Mouse (Mus musculus): ENCODE results near the gene Apob. TPM values are rescaled to one million over a fixed set of nuclear protein-coding genes. Genes with fewer than 3 reads are reported as not detected.

The Apob gene
- total RNA-seq (2014; rRNA removed) (0.15 and 0.33 TPM in 2 replicates), polyA plus RNA-seq (2015; fragmentation: Nextera tagmentation; extraction: Ambion mirVana) (0.01 TPM in 1 of 2 replicates, not detected in the other)

- Histone ChIP-seq H3K27ac (ENCODE audit: low read depth, low read length) (no peak within 1 kb of the TSS), H3K27me3 (ENCODE audit: insufficient read depth, low read length) (no peaks in the 10 kb centered on the region), H3K9ac (no peak within 1 kb of the TSS), H3K9me3 (ENCODE audit: low read length) (no peaks in the 10 kb centered on the region), H3K36me3 (ENCODE audit: insufficient read depth) (no peaks in the 10 kb centered on the region), H3K4me1 (ENCODE audit: insufficient read depth) (no peaks in the 10 kb centered on the region), H3K4me3 (ENCODE audit: low read depth, low read length) (no peak within 1 kb of the TSS), H3K4me2 (ENCODE audit: low read depth) (peak within 1 kb of the TSS; percentile 26; the same call in 1 of the 2 replicates)
- 89% methylated on average over 20 of the region's 20 CpGs for WGBS
- ATAC-seq (no peak), DNase-seq (no peak)
- TF ChIP-seq CTCF (IDR thresholded peaks at IDR 0.05; ENCODE audit: low read depth): no peak
Measured at GRCm38 (mm10) chr12:7977466-7978189, at the start of gene Apob. Apob (plus strand) TSS chr12:7977648.

DNA sequence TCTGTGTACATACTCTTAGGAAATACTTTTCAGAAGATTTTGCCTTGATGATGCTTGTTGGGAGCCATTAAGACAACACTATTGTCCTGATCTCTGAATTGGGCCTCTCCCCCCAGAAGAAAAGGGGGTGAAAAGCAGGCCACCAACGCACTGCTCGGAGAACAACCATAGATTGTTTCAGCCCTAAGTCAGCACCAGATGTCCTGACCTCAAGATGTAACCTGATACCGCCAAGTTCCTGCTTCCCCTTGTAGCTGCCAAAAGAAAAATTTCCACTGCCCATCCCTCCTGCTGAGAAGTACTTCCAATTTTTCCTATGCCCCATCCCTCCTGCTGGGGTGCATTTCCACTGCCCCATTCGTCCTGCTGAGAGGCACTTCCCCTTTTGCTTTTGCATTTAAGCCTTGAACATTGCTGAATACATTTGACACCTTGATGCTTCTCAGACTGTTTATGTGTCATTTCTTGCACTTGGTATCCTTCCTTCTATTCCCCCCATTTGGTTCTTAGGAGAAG lies 45.0 kb upstream of the Apob start:
- ATAC-seq (no peak), DNase-seq (no peak)
- Histone ChIP-seq H3K9me3 (ENCODE audit: low read length) (no peaks in the 10 kb centered on the region), H3K27me3 (ENCODE audit: insufficient read depth, low read length) (no peaks in the 10 kb centered on the region), H3K9ac (no peak overlapping the region), H3K4me3 (ENCODE audit: low read depth, low read length) (no peak overlapping the region), H3K4me1 (ENCODE audit: insufficient read depth) (no peaks in the 10 kb centered on the region), H3K36me3 (ENCODE audit: insufficient read depth) (no peaks in the 10 kb centered on the region), H3K4me2 (ENCODE audit: low read depth) (no peak overlapping the region), H3K27ac (ENCODE audit: low read depth, low read length) (no peak overlapping the region)
- no peak for TF ChIP-seq CTCF (IDR thresholded peaks at IDR 0.05; ENCODE audit: low read depth)
- 58% methylated on average over 4 of the region's 4 CpGs for WGBS

DNA sequence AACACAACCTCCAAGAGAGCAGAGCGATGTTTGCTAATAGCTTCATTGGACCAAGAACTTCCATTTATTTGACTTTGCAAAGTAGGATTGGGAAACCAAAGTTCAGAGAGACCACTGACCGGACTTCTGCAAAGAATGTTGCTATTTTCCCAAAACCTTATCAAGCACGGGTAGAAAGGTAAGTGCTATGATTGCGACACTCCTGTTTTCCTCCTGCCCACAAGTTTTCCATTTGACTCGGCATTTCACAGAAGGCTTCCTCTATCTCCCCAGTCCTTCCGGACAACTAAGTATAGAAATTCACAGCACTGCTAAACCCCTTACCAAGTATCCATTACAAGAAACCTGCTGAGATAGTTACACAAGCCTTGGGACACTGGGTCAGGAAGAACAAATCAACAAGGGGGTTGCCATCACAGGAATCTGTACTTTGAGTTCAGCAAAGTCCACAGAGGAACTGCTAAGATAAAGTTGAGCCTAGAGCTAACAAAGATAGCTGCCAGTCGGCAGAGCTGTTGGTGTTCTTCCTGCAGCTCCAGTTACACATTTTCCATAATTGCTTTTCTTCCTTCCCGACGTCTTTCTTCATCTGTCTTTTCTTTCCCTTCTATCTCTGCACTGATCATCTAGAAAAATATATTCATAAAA lies 27.2 kb upstream of the Apob start:
- DNase-seq (no peak), ATAC-seq (no peak)
- Histone ChIP-seq H3K9ac (no peak overlapping the region), H3K36me3 (ENCODE audit: insufficient read depth) (no peaks in the 10 kb centered on the region), H3K27me3 (ENCODE audit: insufficient read depth, low read length) (no peaks in the 10 kb centered on the region), H3K4me3 (ENCODE audit: low read depth, low read length) (no peak overlapping the region), H3K4me1 (ENCODE audit: insufficient read depth) (no peaks in the 10 kb centered on the region), H3K27ac (ENCODE audit: low read depth, low read length) (no peak overlapping the region), H3K4me2 (ENCODE audit: low read depth) (no peak overlapping the region), H3K9me3 (ENCODE audit: low read length) (no peaks in the 10 kb centered on the region)
- TF ChIP-seq CTCF (IDR thresholded peaks at IDR 0.05; ENCODE audit: low read depth): no peak
- 89% methylated on average over 9 of the region's 9 CpGs for WGBS

- Histone ChIP-seq H3K9ac (no peak overlapping the region), H3K4me2 (ENCODE audit: low read depth) (no peak overlapping the region), H3K27me3 (ENCODE audit: insufficient read depth, low read length) (no peaks in the 10 kb centered on the region), H3K4me3 (ENCODE audit: low read depth, low read length) (no peak overlapping the region), H3K9me3 (ENCODE audit: low read length) (no peaks in the 10 kb centered on the region), H3K36me3 (ENCODE audit: insufficient read depth) (no peaks in the 10 kb centered on the region), H3K4me1 (ENCODE audit: insufficient read depth) (no peaks in the 10 kb centered on the region), H3K27ac (ENCODE audit: low read depth, low read length) (0 out of 2 replicates have a peak overlapping the region, but pooled peaks have one; percentile 40)
- ATAC-seq: peak; percentile 3; the same call in 1 of the 2 replicates
- TF ChIP-seq CTCF (IDR thresholded peaks at IDR 0.05; ENCODE audit: low read depth): no peak
- 60% methylated on average over 1 of the region's 1 CpGs for WGBS
- DNase-seq: no peak
Measured at GRCm38 (mm10) chr12:7958851-7959250, 18.6 kb upstream of the Apob start.

- Histone ChIP-seq H3K27me3 (ENCODE audit: insufficient read depth, low read length) (no peaks in the 10 kb centered on the region), H3K9me3 (ENCODE audit: low read length) (no peaks in the 10 kb centered on the region), H3K4me1 (ENCODE audit: insufficient read depth) (no peaks in the 10 kb centered on the region), H3K36me3 (ENCODE audit: insufficient read depth) (no peaks in the 10 kb centered on the region), H3K4me3 (ENCODE audit: low read depth, low read length) (no peak overlapping the region), H3K4me2 (ENCODE audit: low read depth) (no peak overlapping the region), H3K9ac (no peak overlapping the region), H3K27ac (ENCODE audit: low read depth, low read length) (no peak overlapping the region)
- WGBS: 43% methylated on average over 6 of the region's 6 CpGs
- TF ChIP-seq CTCF (IDR thresholded peaks at IDR 0.05; ENCODE audit: low read depth): no peak
- DNase-seq (peak; percentile 59), ATAC-seq (peak; percentile 76)
Measured at GRCm38 (mm10) chr12:7959310-7959918, 18.0 kb upstream of the Apob start.

GRCm38 (mm10) chr12:7962314-7962927 lies 15.0 kb upstream of the Apob start:
- H3K4me1 ChIP-seq (ENCODE audit: insufficient read depth): no peaks in the 10 kb centered on the region
- no peaks in the 10 kb centered on the region for H3K27me3 ChIP-seq (ENCODE audit: insufficient read depth, low read length)
- H3K36me3 ChIP-seq (ENCODE audit: insufficient read depth): no peaks in the 10 kb centered on the region
- TF ChIP-seq CTCF (IDR thresholded peaks at IDR 0.05; ENCODE audit: low read depth): no peak
- H3K27ac ChIP-seq (ENCODE audit: low read depth, low read length): no peak overlapping the region
- WGBS: 46% methylated on average over 5 of the region's 5 CpGs
- ATAC-seq: peak; percentile 50; the same call in 1 of the 2 replicates
- H3K4me3 ChIP-seq (ENCODE audit: low read depth, low read length): no peak overlapping the region
- no peaks in the 10 kb centered on the region for H3K9me3 ChIP-seq (ENCODE audit: low read length)
- no peak overlapping the region for H3K4me2 ChIP-seq (ENCODE audit: low read depth)
- peak; percentile 56 for DNase-seq
- H3K9ac ChIP-seq: no peak overlapping the region

Measured in forebrain, postnatal 0 days (tissue).